Mouse (Mus musculus) hindlimb bud, embryonic 11.5 days (tissue): ENCODE data around the gene Ttc8.

Experiments used
- DNase-seq: peaks from one replicate; pipeline ENCODE4 v3.0.0-alpha.2; 2012; ENCODE audit warnings: low read depth, low spot score; ENCODE audit errors: extremely low spot score

Ttc8 gene

DNA sequence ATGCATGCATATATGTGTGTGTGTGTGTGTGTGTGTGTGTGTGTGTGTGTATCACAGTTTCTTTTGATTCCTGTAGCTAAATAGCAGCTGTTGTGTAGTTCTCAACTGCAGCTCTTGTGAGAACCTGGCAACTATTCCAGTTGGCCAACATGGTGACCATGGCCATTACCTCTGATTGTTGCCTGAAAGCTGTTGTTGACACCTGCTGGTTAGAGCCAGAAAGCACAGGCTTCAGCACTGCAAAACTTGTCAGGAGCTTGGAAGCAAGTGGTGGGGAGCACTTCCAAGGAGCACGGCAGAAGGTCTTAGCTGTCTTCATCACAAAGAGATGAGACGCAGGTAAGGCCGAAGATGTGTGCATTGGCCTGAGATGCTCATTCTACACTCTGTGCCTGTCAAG, 51.9 kb downstream of the Ttc8 start:
- DNase-seq: no peak

DNA sequence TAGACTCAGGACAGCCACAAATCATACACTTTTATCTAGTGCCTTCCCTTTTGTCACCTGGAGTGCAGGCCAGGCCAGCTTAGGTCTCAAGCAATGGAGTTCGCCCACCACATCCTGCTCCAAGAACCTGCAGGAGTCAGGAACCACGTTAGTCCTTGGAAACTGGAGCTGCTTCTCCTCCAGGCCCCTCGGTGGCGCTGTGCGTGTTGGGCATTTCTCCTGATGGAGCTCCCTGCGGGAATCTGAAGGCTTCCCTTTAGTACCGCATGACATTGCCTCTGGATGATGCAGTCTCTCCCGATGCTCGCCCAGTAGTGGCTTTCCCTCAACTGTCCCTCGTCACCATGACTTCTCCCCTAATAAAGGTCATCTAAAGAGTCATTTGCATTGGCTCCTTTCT, 53.1 kb downstream of the Ttc8 start:
- DNase-seq: no peak

DNA sequence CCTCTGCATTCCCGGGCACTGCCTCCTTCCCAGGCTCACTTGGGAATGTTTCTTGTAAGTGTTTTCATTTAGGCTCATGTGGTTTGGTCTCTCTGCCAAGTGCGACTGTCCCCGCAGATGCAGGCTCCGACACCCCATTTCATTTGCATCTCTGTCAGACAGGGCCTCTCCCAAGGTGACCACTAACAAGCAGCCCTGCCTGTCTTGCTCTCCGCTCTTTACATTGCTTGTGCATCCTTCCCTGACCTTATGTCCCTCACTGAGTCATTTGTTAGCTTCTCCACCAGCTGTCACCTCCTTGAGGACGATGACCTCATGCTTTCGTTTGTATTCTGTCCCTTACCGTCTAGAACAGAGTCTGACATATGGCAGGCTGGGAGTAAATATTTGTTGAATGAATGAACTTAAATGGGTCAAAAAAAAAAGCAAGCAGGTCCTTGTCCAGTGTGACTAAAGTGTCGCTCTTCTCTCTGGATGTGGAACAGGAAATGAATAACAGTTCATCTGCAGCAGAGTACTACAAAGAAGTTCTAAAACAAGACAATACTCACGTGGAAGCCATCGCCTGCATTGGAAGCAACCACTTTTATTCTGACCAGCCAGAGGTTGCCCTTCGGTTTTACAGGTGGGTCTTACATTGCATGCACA, 53.9 kb downstream of the Ttc8 start:
- no peak for DNase-seq

DNA sequence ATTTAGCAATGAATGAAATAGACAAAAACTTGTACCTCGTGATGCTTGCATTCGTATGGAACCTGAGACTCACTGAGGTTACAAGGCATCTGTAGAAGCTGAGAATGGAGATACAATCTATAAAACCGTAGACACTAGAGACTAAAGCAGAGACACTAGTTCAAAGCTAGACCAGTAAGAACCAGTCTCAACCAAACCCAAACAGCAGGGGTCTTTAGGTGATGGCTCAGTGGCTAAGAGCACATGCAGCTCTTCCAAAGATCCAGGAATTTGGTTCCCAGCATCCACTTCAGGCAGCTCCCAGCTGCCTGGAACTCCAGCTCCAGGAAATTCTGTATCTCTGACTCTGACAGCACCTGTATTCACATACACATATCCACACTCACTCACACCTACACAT, 60.7 kb downstream of the Ttc8 start:
- no peak for DNase-seq

DNA sequence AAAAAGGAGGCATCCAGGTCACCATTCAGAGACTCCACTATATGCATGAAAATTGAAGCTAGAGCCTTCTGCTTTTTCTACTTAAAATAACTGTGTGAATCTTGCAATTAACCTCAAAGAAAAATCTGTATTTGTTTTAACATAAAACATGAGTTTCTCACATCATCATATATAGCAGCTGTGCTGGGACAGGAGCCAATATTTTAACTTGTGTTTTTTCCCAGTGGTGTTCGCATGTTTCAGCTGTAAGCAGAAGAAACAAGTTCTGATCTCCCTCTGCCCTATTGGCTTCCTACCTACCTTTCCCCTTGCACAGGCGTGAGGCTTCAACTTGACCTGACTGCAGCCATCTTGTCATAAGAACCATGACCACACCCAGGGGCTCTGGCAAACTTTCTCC, 64.4 kb downstream of the Ttc8 start:
- no peak for DNase-seq

DNA sequence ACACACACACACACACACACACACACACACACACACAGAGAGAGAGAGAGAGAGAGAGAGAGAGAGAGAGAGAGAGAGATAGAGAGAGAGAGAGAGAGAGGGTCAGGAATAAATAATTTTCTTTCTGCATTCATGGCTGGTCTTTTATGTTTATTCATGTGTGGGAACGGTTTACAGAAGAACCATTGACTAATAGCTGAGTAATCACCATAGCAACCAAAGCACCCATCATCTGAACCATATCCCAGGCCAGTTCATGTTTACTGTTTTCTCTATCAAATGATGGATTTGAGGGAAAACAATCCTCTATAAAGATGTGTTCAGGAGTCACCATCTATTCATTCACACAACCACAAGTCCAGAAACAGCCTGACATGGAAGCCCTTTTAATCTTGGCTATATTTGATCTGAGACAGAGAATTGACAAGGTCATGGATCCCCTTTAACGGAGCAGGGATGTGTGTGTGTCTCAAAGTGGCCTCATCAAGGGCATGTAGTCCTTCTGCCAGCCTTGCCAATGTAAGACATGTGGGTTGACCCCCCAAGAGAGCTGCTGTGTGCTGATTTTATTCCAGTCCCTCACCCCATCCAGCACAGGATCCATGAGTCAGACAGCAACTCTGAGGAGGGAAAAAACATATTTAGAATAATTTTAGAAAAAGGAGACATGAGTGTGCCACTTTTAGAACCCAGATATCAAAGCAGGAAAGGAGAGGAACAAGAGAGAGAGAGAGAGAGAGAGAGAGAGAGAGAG, 70.9 kb downstream of the Ttc8 start:
- DNase-seq: no peak

DNA sequence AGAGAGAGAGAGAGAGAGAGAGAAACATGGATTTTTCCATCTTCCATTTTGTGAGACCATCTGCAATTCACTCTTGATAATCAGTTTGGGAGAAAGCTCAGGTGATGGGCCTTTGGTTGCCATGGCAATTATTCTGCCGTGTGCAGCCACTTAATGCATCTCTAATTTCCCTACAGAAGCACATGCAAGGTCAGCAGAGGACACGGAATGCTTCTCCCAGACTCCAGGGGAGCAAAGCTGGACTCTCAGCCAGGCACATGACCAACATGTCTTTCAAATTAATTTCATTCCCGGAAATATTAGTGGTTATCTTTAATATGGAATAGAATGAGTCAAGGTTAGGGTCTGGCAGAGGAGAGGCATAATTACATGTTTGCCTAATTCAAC, 71.4 kb downstream of the Ttc8 start:
- no peak for DNase-seq

DNA sequence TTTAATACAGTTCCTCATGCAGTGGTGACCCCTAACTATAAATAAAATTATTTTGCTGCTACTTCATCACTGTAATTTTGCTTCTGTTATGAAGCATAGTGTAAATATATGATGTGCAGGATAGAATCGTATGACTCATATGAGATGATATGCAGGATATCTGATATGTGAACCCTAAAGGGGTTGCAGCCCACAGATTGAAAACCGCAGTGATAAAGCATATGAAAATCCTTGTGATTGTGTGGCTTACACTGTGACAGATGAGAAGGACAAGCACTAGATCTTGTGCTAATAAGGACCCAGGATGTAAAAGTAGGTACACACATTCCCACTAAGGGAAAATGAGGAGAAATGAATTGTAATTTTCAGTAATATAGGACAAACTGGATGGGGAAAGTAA, 73.4 kb downstream of the Ttc8 start:
- no peak for DNase-seq

DNA sequence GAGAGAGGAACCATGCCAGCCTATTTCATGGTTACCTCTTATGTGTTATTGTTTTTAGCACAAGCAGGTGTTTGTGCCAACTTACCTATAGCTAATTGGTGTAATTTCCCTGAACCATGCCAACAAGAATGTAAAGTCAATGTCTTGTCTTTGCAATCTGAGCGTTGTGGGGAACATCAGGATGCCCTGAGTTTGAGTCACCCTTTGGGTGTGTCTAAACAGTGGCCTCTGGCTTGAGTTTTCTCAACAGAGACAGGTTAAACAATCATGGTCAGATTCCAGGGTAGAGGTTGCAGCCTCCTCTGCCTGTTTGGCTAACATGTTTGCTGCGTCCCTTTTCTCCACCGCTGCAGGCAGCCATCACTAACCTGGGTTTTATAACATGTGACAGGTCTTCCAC, 74.0 kb downstream of the Ttc8 start:
- DNase-seq: no peak

DNA sequence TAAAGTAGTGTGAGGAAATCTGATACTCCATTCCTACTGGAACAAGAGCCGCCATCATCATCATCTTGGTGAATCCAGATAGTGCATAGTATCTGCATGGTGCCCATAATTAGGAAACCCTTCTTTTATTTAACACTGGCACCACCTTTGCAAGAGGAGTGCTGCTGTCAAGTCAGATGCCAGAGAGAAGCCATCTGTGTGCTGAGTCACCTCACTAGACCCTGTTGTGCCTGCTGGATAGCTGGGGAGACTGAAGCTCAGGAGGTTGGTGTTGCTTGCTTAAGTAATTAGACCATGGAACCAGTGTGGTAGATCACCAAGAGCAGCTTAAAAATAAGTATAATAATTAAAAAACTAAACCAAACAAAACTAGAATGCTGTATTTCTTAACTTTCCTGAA, 75.5 kb downstream of the Ttc8 start:
- no peak for DNase-seq

DNA sequence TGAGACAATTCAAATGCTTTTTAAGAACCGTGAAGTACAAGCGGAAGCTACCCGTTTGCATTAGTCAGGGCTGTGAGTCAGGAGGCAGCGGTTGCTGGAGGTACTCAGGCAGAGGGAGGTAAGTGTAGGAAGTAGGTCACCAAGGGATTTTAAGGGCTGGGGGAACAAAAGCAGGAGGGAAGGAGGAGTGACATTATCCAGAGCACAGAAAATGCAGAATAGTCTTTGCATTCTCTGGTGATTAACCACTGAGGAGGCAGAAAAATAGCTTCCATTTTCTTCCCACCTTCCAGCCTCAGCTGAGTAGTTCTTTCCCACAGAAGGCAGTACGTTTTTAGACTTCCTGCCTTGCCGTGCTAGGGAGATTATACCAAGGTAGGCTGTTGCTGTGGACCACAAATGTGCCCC, 76.2 kb downstream of the Ttc8 start:
- DNase-seq: no peak

DNA sequence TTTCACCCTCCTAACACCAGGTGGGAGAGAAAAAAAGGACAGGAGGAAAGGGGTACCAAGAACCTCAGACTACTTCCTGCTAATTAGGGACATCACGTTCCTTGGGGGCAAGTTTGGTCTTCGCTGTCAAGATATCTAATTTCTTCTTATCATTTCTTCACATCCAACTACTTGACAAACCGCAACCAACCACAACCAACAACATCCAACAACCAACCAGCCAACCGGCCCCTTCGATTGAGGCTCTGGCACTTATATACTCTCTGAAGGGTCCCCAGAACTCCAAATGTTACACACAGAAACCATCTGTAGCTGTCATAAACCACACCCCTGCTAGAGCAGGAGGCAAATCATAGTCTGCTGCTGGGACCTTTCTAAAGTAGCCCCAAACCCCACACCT, 76.7 kb downstream of the Ttc8 start:
- no peak for DNase-seq

DNA sequence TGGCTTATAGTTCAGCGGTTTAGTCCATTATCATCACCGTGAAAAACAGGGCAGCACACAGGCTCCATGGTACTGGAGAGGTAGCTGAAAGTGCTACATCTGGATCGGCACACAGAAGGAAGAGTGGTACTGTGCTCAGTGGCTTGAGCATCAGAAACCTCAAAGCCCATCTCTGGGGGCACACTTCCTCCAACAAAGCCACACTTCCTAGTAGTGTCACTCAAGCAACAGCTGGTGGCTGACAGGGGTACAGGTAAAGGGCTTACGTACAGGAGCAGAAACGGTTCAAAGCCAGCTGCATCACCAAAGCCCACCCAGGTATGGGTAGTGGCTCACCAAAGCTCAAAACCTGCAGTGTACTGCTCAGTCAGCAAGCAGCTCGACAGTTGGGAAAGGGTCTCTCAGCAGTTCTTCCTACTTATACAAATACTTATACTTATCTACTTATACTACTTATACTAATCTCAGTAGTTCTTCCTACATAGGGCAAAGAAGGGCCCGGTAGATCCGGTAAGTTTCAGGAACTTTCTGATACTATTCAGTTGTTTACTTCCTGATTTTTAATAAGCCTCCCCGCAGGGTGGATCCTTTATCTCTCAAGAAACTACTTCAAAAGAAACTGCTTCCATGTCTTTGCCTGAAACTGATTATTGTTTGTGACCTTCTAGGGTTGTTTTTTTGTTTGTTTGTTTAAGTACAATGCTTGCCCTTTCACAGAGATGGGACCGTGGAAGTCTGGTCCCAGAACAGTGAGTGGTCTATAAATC, 78.5 kb downstream of the Ttc8 start:
- DNase-seq: no peak

DNA sequence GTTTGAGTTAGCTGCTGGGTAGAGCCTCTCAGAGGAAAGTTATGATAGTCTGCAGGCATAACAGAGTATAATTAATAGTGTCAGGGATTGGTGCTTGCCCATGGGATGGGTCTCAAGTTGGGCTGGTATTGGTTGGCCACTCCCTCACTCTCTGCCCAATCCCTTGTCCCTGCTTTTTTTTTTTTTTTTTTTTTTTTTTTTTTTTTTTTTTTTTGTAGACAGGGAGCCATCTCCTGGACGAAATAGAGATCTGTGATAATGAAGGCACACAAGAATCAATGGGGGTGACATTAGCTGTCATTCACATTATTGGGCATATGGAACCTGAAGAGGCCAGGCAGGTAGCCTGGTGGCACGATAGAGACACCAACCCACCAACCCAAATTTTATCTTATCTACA, 79.9 kb downstream of the Ttc8 start:
- no peak for DNase-seq

DNA sequence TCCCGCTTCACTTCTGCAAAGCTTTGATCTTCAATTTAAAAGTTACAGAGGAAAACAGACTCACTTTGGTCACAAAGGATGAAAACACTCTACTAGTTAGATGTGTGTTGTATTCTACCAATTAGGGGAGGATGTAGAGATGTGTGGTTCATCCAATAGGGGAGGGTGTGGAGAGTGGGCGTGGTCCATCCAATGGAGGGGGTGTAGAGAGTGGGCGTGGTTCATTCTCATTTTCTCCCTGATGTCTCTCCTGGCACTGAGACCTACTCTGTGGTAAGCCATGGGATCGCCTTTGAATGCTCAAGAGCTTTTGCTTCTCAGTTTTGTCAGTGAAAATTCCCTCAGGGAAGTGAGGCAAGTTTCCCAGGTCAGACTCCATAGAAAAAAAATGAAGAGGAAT, 82.7 kb downstream of the Ttc8 start:
- no peak for DNase-seq

DNA sequence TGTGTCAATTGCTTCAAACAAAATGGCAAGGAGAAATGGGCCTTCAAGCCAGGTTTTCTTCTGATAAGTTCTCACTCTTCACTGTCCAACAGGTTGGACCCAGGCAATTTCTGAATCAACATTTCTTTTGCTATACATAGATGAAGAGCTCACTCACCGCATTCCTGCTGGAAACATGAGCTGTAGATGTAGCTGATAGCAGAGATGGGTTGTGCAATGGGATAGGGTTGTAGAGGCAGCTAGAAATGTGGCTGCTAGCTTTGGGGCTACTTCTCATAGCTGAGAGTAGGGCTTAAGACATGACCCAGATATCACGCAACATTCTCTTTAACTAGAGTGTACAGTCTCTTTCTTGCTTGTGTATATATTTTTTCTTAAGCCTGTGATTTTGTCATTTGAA, 84.4 kb downstream of the Ttc8 start:
- DNase-seq: no peak

DNA sequence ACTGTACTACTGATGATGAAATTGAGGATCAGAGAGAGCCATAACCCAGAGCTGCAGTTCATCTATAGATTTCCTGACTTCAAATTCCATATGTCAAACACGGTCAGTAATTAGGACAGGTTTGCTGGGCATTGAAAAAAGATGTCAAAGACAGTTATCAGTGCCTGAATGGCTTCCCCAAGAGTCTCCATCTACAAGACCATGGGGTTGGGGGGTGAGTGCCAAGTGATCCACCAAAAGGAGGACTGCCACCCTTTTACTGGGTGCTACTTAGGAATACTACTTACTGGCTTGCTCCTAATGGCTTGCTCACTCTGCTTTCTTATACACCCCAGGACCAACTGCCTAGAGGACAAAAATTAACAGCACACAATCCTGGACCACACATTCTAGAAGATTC, 88.4 kb downstream of the Ttc8 start:
- no peak for DNase-seq

DNA sequence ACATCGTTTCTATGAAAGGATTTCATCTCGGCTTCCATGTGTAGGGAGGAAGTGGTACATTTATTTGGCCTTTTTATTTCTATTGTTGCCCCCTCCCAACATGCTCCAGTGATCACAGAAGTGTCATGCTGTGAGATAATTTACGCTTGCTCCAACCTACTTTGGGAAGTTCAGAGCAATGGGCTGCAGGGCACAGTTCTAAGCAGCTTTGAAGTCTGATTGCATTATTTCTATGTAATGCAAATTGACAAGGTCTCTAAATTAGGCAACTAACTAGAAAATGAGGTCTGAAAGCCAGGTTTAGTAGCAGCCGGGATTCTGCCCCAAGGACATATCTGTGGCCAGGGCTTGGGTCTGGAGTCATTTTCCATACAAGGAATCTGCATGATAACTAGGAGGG, 89.1 kb downstream of the Ttc8 start:
- no peak for DNase-seq

DNA sequence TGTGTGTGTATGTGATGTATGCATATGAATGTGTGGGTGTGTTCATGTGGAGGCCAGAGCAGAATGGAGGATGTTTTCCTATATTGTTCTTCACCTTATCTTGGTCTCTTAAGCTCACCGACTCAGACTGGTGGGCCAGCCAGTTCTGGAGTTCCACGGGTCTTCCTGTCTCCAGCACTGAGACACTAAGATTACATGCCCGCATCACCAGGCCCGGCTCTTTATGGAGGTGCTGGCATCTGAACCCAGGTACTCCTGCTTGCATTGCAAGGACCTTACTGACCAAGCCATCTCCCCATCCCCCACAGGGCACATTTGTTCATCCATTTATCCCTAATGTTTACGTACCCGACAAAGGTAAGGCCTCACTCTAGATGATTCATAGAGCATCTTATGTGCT, 89.7 kb downstream of the Ttc8 start:
- no peak for DNase-seq

DNA sequence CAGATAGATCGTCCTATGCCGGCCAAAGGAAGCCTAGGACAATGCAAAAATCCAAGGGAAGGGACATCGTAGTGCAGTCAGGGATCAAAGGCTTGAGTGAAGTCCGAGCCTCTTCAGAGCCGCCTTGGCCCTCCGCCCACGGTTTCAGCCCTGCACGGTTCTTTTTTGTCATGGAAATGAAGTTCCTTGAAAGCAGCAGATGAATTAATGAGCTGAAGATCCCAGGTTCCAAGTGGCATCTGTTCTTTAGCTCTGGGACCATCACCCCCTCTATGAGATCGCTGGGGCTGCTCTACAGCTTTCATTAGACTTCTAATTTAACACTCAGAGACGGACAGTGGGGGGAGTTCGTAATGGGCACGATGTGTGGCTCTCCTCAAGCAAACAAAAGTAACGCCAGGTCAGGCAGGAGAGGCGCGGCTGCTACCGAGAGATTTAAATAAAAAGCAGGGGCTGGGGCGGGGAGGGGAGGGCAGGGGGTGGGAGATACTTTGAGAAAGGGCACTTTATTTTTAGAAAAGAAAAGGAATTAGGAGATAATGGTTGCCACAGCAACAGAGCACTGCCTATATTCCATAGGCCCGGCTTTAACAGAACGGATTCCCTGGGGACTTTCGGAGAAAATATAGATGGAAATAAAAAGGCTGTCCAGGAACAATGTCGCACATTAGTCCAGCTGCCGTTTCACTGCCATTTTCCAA, 90.9 kb downstream of the Ttc8 start:
- DNase-seq: no peak

DNA sequence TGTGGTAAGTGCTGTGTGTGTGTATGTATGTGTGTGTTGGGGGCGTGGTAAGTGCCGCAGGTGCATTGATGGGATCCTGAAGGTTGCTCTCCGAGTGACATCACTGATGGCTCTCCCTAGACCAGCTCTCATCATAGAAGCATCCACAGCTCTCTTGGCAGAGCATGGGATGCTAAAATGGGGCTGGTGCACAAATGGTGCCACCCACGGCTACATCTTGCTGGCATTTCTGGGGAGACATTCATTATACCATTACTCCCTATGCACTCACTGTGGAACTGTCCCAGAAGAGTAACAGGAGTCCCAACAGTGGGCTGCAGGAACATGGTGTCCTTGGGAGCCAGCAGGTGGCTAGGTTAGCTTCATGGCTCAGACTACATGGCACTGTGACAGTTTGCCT, 95.5 kb downstream of the Ttc8 start:
- no peak for DNase-seq
